Mouse (Mus musculus): ENCODE results near the gene Fam72a. TPM values are rescaled to one million over a fixed set of nuclear protein-coding genes. Genes with fewer than 3 reads are reported as not detected.

Gene Fam72a
- polyA plus RNA-seq, 1 experiment from 2014 or later, result 5.7 TPM

DNA sequence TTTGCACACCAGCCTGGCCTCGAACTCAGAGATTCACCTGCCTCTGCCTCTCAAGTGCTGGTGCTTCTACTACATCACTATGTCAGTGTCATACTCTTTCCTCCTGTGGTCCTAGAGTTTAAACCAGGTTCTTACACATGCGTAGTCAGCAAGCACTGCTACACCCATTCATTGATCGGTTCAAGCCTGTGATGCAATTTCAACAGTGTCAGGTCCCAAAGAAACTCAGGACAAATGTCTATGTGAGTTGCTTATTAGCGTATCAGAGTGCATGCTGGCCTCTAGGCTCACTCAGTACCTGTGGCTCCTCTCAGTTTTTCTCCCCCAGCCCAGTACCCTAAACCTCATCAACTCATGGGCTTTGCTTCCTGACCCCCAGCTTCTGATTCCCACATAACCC is 42.7 kb downstream of the Fam72a start:
- no peak for DNase-seq (ENCODE audit: low spot score)
- H3K9me3 ChIP-seq, result no peaks in the 10 kb centered on the region
- H3K4me1 ChIP-seq (replicated peaks), result no peaks in the 10 kb centered on the region
- H3K27me3 ChIP-seq (ENCODE audit: insufficient read depth, poor library complexity, severe bottlenecking), result no peaks in the 10 kb centered on the region
- no peak overlapping the region for H3K27ac ChIP-seq
- H3K36me3 ChIP-seq, result no peaks in the 10 kb centered on the region
- 94% methylated on average over 4 of the region's 4 CpGs for WGBS
- no peak overlapping the region for H3K4me3 ChIP-seq

DNA sequence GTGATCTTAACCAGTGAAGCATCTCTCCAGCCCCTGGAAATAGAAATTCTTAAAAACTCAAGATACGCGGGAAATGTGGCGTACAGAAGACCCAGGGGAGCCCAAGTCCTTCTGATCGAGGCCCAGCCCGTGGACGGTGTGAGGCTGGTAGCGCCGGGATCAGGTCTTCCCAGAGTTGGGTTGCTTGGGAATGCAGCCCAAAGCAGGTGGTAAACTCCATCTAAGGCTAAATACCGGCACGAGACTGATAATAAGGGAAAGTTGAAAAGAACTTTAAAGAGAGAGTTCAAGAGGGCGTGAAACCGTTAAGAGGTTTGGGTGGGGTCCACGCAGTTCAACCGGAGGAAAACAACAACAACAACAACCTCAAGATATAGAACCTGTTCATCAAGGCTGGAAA is 46.0 kb downstream of the Fam72a start:
- H3K27me3 ChIP-seq (ENCODE audit: insufficient read depth, poor library complexity, severe bottlenecking), result no peaks in the 10 kb centered on the region
- H3K9me3 ChIP-seq, result no peaks in the 10 kb centered on the region
- H3K36me3 ChIP-seq, result no peaks in the 10 kb centered on the region
- no peak overlapping the region for H3K4me3 ChIP-seq
- H3K27ac ChIP-seq, result no peak overlapping the region
- 92% methylated on average over 14 of the region's 14 CpGs for WGBS
- peak; percentile 24 for DNase-seq (ENCODE audit: low spot score)
- no peaks in the 10 kb centered on the region for H3K4me1 ChIP-seq (replicated peaks)

DNA sequence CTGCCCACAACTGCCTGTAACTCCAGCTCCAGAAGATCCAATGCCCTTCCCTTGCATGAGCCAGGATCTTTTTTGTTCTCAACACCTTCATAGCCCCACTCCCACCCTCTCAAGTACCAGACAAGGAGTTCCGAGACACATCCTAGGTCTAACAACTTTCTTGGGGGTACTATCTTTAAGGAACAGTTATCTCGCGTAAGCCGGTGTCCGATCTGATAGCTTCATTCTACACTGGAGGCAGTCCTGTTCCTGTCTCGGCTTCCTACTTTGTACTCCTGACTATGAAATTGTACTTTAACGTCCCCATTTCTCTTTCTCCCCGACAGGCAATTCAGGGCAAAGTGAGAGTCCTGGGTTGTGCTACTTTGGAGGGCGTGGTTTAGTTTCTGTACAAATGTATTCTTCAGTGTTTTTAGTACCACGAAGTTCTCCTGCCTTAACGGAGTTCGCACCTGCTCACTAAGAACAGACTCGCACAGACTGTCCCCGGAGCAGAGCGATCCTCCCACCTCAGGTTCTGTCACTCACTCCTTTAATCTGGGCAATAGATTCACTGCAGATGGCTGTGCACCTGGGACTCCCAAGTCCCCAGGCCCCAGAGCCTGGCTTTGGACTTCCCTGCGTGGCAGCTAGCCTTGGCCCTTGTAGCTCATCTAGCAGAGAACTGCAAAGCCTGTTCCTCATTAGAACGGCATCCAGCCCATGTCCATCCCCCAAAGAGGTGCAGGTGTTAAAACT is 51.4 kb downstream of the Fam72a start:
- Histone ChIP-seq H3K9me3 (no peaks in the 10 kb centered on the region), H3K27me3 (ENCODE audit: insufficient read depth, poor library complexity, severe bottlenecking) (no peaks in the 10 kb centered on the region), H3K36me3 (no peaks in the 10 kb centered on the region), H3K27ac (no peak overlapping the region), H3K4me1 (replicated peaks) (0 out of 2 replicates have a peak, but pooled peaks cover 4% of the 10 kb centered on the region), H3K4me3 (no peak overlapping the region)
- WGBS, result 87% methylated on average over 17 of the region's 17 CpGs
- no peak for DNase-seq (ENCODE audit: low spot score)

DNA sequence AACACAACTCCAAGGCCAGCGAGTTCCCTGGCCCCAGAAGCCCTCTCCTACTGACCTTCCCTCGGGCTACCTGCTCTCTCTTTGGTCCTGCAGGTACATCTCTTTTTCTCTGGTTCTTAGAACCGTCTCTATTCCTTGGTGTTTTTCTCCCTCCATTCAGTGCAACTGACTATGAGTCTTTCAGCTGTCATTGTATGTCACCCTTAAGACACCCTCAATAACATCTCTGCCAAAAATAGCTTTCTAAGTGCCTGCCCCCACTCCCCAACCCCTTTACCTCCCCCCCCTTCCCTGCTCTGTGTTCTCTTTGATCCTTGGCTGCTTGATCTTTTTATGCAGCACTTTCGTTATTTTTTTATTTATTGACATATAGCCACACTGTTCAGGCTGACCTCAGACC is 52.7 kb downstream of the Fam72a start:
- H3K9me3 ChIP-seq, result no peaks in the 10 kb centered on the region
- no peak overlapping the region for H3K4me3 ChIP-seq
- 0 out of 2 replicates have a peak, but pooled peaks cover 4% of the 10 kb centered on the region for H3K4me1 ChIP-seq (replicated peaks)
- no peak for DNase-seq (ENCODE audit: low spot score)
- WGBS, result 67% methylated on average over 4 of the region's 4 CpGs
- H3K36me3 ChIP-seq, result no peaks in the 10 kb centered on the region
- H3K27me3 ChIP-seq (ENCODE audit: insufficient read depth, poor library complexity, severe bottlenecking), result no peaks in the 10 kb centered on the region
- no peak overlapping the region for H3K27ac ChIP-seq

DNA sequence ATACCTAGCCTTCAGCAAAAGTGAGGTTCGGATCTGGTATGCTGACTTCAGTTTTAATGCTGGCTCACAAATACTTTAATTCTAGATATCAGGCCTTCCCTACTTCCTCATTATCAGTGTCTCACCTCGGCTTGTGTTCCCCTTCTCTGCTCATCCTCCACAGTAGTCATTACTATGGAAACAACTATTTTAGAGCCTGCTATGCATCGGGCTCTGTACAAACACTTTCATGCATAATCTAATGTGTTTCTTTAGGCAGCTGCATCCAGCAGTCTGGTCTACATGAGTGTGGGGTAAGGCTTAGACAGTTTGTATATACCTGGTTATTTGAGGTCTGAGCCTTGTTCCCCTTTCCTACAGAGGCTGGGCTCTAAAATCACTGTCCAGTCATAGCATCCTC is 55.9 kb downstream of the Fam72a start:
- Histone ChIP-seq H3K9me3 (no peaks in the 10 kb centered on the region), H3K27ac (no peak overlapping the region), H3K4me3 (no peak overlapping the region), H3K36me3 (no peaks in the 10 kb centered on the region), H3K4me1 (replicated peaks) (0 out of 2 replicates have a peak, but pooled peaks cover 4% of the 10 kb centered on the region), H3K27me3 (ENCODE audit: insufficient read depth, poor library complexity, severe bottlenecking) (no peaks in the 10 kb centered on the region)
- 83% methylated on average over 3 of the region's 3 CpGs for WGBS
- DNase-seq (ENCODE audit: low spot score), result no peak

DNA sequence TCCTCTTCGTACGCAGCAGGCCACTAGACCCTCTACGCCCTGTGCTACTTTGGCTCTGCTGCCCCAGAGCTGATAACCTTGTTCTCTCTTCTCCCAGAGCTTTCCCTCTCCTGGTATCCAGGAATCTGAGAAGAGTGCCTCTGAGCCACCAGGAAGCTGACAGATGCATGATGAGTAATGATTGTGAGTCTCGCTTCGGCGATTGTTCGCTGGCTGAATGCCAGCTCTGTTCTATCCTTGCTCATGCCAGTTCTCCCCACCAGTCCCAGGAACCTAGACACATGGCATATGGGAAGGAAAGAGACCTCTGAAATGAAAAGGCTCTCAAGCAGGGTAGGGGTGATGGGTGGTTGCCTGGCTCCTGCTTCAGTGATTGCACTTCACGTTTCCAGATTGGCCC is 59.1 kb downstream of the Fam72a start:
- DNase-seq (ENCODE audit: low spot score), result no peak
- no peaks in the 10 kb centered on the region for H3K27me3 ChIP-seq (ENCODE audit: insufficient read depth, poor library complexity, severe bottlenecking)
- no peak overlapping the region for H3K27ac ChIP-seq
- H3K36me3 ChIP-seq, result no peaks in the 10 kb centered on the region
- 91% methylated on average over 8 of the region's 8 CpGs for WGBS
- H3K4me1 ChIP-seq (replicated peaks), result 0 out of 2 replicates have a peak, but pooled peaks cover 4% of the 10 kb centered on the region
- no peak overlapping the region for H3K4me3 ChIP-seq
- no peaks in the 10 kb centered on the region for H3K9me3 ChIP-seq

Other genes with a start within 250 kb of the Fam72a start
- 1.0 and 1.5 TPM in 2 replicates for gene Ikbke, start 248.3 kb upstream of the Fam72a start, polyA plus RNA-seq (2016; fragmentation: Nextera tagmentation; extraction: Ambion mirVana)
- gene Srgap2, start 551 bp upstream of the Fam72a start, polyA plus RNA-seq (2016; fragmentation: Nextera tagmentation; extraction: Ambion mirVana), result 17.2 TPM in 2 replicates
- gene Avpr1b, start 71.3 kb downstream of the Fam72a start, polyA plus RNA-seq (2016; fragmentation: Nextera tagmentation; extraction: Ambion mirVana), result not detected in 2 replicates
- gene Ctse, start 110.4 kb downstream of the Fam72a start, polyA plus RNA-seq (2016; fragmentation: Nextera tagmentation; extraction: Ambion mirVana), result 0.21 TPM in 1 of 2 replicates, not detected in the other
- 0.68 and 1.1 TPM in 2 replicates for gene Rab7b, start 160.8 kb downstream of the Fam72a start, polyA plus RNA-seq (2016; fragmentation: Nextera tagmentation; extraction: Ambion mirVana)
- 0.05 and 1.4 TPM in 2 replicates for gene Slc26a9, start 216.1 kb downstream of the Fam72a start, polyA plus RNA-seq (2016; fragmentation: Nextera tagmentation; extraction: Ambion mirVana)